Mouse (Mus musculus) gastrocnemius, postnatal 4 days (tissue): ENCODE results near the gene Nxf2. TPM values are rescaled to one million over a fixed set of nuclear protein-coding genes. Genes with fewer than 3 reads are reported as not detected.
"Not testable (repeated sequence)": the region's sequence is repeated elsewhere in the genome, so short reads cannot be mapped to it uniquely, and the experiment has no call there.

ENCODE experiments used
- DNase-seq, 2 experiments: peaks; one replicate each; pipeline ENCODE4 v3.0.0; 2021 to 2022; ENCODE audit warnings: low spot score in 2 of 2, mixed read lengths in 2 of 2
- long read RNA-seq, 2 experiments: library from polyadenylated mRNA; stranded (forward); transcript quantifications; one replicate each; pipeline ENCODE4 v2.0.0; 2021
- total RNA-seq, 2 experiments: library from RNA; stranded (reverse); gene quantifications; 2 replicates each; pipeline ENCODE4 v1.2.3; 2021

Gene Nxf2
- under 1 TPM; 0.10 to 0.17 TPM for total RNA-seq
- long read RNA-seq, experiment 1 = 0 reads
- long read RNA-seq, experiment 2 = 0 reads

DNA sequence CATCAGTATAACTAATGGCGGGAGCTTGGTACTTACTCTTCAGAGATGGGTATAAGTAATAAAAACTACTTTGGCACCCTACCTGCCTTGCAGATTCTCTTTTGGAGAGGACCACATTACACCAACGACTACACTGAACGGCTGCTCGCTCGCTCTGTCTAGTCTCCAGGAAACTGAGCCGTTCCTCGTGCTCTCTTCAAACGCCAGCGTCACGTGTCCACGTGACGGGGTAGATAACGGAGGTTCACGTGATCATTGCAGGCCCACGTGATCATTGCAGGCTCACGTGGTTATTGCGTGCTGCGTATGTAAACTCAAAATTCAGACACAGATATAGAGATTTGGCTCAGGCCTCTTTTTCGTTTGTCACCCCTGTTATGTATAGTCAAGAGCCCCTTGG, at the start of gene Nxf2:
Nxf2 (minus strand) TSS at position 209 of the 400 bp plus-strand sequence.
- no peak for DNase-seq

GRCm38 (mm10) chrX:135011381-135011780, 46.8 kb upstream of the Nxf2 start:
- DNase-seq = no peak

GRCm38 (mm10) chrX:135009471-135009815, 44.9 kb upstream of the Nxf2 start:
- DNase-seq = no peak

- peak; percentile 69 to 85 for DNase-seq
These were observed 44.3 kb upstream of the Nxf2 start, which contains the start of gene Zmat1 for GRCm38 (mm10) chrX:135008720-135009470. TSS of gene Zmat1 (minus strand) at chrX:135009209.

GRCm38 (mm10) chrX:135008021-135008420, 43.5 kb upstream of the Nxf2 start:
- DNase-seq = no peak

DNA sequence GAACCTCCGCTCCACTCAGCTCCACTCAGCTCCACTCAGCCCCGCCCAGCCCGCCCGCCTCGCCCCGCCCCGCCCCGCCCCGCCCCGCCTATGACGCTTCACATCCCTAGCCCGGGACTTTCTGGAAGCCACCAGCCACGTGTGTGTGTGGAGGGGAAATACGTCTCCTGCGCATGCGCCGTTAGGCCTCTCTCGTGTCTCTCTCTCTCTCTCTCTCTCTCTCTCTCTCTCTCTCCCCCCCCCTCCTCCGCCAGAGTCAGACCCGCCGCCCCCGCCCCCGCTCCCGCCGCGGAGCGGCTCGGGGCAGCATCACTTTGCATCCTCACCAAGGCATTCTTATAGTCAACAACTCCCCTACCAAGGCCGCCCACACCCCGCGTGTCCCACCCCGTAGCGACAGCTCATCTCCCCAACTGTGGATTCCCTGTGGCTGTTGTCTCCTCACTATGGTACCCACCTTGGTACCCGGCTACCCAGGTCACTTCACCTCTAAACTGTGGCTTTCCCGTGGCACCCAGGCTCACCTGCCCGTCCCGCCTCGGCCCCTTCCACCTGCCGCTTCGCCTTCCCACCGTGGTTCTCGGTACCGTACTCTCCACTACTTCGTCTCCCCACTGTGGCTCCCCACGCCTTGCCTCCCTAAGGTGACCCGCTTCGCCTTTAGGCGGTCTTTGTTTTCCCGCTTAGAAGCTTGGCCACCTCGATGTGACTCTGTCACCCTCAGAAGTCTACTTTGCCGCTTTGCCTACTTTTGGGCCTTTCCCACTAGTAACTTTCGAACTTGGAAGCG, 1.1 kb downstream of the Nxf2 start:
- DNase-seq = peak in 1 of 2 experiments; percentile 53

- peak in 1 of 2 experiments; percentile 9 for DNase-seq
These were observed 34.2 kb downstream of the Nxf2 start for GRCm38 (mm10) chrX:134930361-134930760.

DNA sequence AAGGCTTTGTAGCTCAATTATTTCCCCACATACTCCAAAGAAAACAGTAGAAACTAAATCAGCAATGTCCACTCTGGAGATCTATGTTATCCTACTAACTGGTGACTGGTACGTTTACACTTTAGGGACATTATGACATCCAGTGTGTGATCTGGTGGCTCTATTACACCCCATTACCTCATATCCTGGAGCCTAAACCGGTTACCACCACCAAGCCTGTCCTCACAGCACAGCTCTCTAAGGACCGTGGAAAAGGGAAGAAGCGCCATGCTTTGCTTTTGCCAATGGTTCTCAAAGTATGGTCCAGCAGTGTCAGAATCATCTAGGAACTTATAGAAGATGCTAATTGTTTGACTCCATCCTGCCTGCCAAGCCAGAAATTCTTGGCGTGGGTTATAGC, 34.6 kb downstream of the Nxf2 start:
- no peak for DNase-seq

- DNase-seq = peak in 1 of 2 experiments; percentile 21
These were observed 39.5 kb downstream of the Nxf2 start for GRCm38 (mm10) chrX:134925058-134925457.

GRCm38 (mm10) chrX:134923675-134924424, 40.7 kb downstream of the Nxf2 start:
- no peak for DNase-seq

DNA sequence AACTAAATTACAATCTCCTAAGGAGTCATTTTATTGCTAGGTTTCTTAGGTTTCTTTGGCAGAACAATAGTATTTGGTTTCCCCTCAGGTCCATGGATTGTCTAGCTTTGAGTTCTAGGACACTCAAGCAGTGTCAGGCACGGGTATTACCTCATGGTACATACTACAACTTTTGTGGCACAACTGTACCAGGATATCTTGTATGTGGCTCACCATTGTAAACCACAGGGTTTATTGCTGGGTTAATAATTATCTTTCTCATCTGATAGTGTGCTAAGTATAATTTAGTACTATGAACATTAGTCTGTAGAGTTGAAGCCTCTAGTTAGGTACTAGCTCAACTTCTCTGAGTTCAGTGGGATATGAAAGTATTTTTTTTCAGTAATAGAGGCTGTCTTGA, 45.3 kb downstream of the Nxf2 start:
- no peak for DNase-seq

- DNase-seq = no peak
These were observed 48.8 kb downstream of the Nxf2 start for GRCm38 (mm10) chrX:134915745-134916144.

DNA sequence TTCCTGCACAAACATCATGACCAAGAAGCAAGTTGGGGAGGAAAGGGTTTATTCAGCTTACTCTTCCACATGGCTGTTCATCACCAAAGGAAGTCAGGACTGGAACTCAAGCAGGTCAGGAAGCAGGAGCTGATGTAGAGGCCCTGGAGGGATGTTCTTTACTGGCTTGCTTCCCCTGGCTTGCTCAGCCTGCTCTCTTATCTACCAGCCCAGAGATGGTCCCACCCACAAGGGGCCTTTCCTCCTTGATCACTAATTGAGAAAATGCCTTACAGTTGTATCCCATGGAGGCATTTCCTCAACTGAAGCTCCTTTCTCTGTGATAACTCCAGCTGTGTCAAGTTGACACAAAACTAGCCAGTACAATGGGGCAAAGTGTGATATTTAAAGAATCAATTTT, 49.2 kb downstream of the Nxf2 start:
- not testable (repeated sequence) for DNase-seq

- DNase-seq = no peak
These were observed 49.7 kb downstream of the Nxf2 start for GRCm38 (mm10) chrX:134914851-134915250.

DNA sequence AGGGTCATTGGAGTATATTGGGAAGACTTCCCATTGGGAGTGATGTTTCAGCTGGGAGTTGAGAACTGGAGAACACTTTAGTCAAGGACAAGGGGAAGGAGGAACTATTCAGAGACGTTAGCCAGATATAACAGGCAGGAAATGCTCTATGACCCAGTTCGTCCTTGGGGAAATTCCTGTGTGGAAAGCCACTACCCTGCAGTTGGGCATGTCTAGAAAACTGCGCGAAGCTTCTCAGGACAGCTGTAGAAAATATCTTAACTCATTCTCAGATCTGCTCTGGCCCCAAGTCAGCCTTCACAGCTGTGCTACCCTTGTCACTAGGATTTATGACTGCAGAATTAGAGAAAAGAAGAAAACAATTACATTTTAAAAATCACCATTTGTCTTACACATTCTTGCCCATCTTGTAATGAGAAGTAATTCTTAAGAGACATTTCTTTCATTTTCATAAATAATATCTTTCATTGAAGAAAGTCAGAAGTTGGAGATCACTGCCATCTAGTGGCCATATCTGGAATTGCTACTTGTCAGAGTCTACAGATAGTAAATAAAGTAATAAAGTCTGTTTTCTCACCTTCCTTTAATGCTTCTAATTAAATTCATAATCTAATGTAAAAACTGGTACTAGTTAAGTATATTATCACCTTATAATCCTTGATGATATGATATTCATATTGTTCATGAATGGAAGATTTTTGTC, 51.2 kb downstream of the Nxf2 start:
- DNase-seq = peak in 1 of 2 experiments; percentile 21

DNA sequence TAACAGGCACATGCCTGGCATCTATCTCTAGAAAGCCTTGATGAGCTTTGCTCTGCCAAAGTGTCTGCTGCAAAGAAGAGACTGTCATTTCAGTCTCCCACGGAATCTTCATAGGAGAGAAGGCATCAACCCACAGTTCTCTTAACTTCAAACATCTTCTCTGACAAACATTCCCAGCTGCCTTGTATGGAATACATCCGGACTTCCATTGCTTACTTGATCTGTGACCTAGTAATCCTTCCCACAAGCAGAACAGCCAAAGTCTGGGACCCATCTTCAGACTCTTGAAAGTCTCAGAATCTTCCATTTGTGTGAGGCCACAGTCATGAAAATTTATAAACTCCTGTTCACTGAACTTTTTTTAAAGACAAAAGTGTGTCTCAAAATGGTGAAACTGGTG, 51.7 kb downstream of the Nxf2 start:
- DNase-seq = no peak

- DNase-seq = no peak
These were observed 54.2 kb downstream of the Nxf2 start for GRCm38 (mm10) chrX:134910345-134910744.
